Comparison of ENCODE assay signal across 7 mouse cellular contexts in genomic region chr14:34823136-34823535, GRCm38 (mm10). TPM values are rescaled to one million over a fixed set of nuclear protein-coding genes. Genes with fewer than 3 reads are reported as not detected.
A peak's percentile ranks its signal among the peaks of the same experiment; 100 is the strongest.
DNase-seq lines count a peak whose midpoint lies in the region; ATAC-seq and TF ChIP-seq lines count a peak whose summit lies in the region.

No protein-coding gene starts in this region.

- no peak for TF ChIP-seq CTCF in Patski (IDR thresholded peaks at IDR 0.05)

- CTCF ChIA-PET in Patski (lab: Charles Lee): interaction anchor here (1.3 to 1.6 kb wide), 2 partner anchors 49 to 287 kb away, joined by 4 to 6 read pairs; no protein-coding TSS in a partner anchor

- H3K9ac ChIP-seq in forebrain, embryonic 15.5 days (replicated peaks): peak overlapping the region; percentile 52
- H3K9ac ChIP-seq in neural tube, embryonic 15.5 days (replicated peaks): peak overlapping the region; percentile 51

- WGBS in forebrain, embryonic 15.5 days: 2% methylated on average over 17 of the region's 17 CpGs
- WGBS in neural tube, embryonic 15.5 days: 3% methylated on average over 17 of the region's 17 CpGs

- H3K4me3 ChIP-seq in forebrain, embryonic 15.5 days: peak overlapping the region; percentile 42
- peak overlapping the region; percentile 82 for H3K4me3 ChIP-seq in neural tube, embryonic 15.5 days (replicated peaks)

- H3K36me3 ChIP-seq in forebrain, embryonic 15.5 days: no peaks in the 10 kb centered on the region
- H3K36me3 ChIP-seq in neural tube, embryonic 15.5 days: no peaks in the 10 kb centered on the region

- no peak overlapping the region for H3K27ac ChIP-seq in forebrain, embryonic 15.5 days (replicated peaks)
- 0 out of 2 replicates have a peak overlapping the region, but pooled peaks have one; percentile 9 for H3K27ac ChIP-seq in neural tube, embryonic 15.5 days (replicated peaks)

- H3K27me3 ChIP-seq in Patski: peaks cover 53% of the 10 kb centered on the region
- H3K27me3 ChIP-seq in forebrain, embryonic 15.5 days: peaks cover 37% of the 10 kb centered on the region
- peaks cover 8% of the 10 kb centered on the region for H3K27me3 ChIP-seq in neural tube, embryonic 15.5 days (replicated peaks)

- in situ Hi-C loops in Patski (cut with MboI; ENCODE audit: low pct_unique_long_range_greater_than_20kb): loop anchor here (10.0 kb wide), 1 partner anchor 132 kb away; no protein-coding TSS in a partner anchor

- DNase-seq in Patski (ENCODE audit: low read depth, low spot score): no peak
- DNase-seq in brain, embryonic 18.5 days (ENCODE audit: low read depth, low spot score): peak; percentile 69
- DNase-seq in kidney, adult 8-10 months: peak; percentile 43 to 63
- DNase-seq in left cerebral cortex, postnatal 36 days (ENCODE audit: low spot score in 2 of 2): peak; percentile 70 to 78
- no peak for DNase-seq in T-cell, adult 2 months (ENCODE audit: low spot score)

- H3K4me1 ChIP-seq in forebrain, embryonic 15.5 days: peaks cover 39% of the 10 kb centered on the region
- H3K4me1 ChIP-seq in neural tube, embryonic 15.5 days: peaks cover 55% of the 10 kb centered on the region

- no peaks in the 10 kb centered on the region for H3K9me3 ChIP-seq in forebrain, embryonic 15.5 days
- no peaks in the 10 kb centered on the region for H3K9me3 ChIP-seq in neural tube, embryonic 15.5 days (replicated peaks)

- POLR2A ChIA-PET in Patski (lab: Charles Lee): no interaction called here

- H3K4me2 ChIP-seq in forebrain, embryonic 15.5 days (replicated peaks): peak overlapping the region; percentile 82
- peak overlapping the region; percentile 78 for H3K4me2 ChIP-seq in neural tube, embryonic 15.5 days

- peak; percentile 22 for ATAC-seq in Patski
- peak; percentile 43 for ATAC-seq in forebrain, embryonic 15.5 days (replicated peaks)
- ATAC-seq in neural tube, embryonic 15.5 days (ENCODE audit: low FRiP score): peak; percentile 45; the same call in 1 of the 2 replicates

- intact Hi-C loops in left cerebral cortex, postnatal 36 days (cut with DNase I): loop anchor here (5.0 to 10.0 kb wide), 4 partner anchors 289 to 512 kb away; no protein-coding TSS in a partner anchor

RNA-seq across cellular contexts. Expression of gene Grid1, which starts 3.2 kb away (rescaled TPM):
- not detected for polyA plus RNA-seq in Patski (2021)
- polyA plus RNA-seq in forebrain, embryonic 15.5 days (2015; fragmentation: Nextera tagmentation; extraction: Ambion mirVana): 3.1 and 4.1 TPM in 2 replicates
- 10 to 100 TPM; 52.0 to 52.3 TPM for total RNA-seq in left cerebral cortex, postnatal 36 days (2021)
- 7.2 and 8.3 TPM in 2 replicates for polyA plus RNA-seq in neural tube, embryonic 15.5 days (2015; fragmentation: Nextera tagmentation; extraction: Ambion mirVana)

Comparison
In these comparisons a context has a peak if more than half of its experiments do, and no peak if none do; other contexts are left out.
1. DNase-seq: peak in brain, embryonic 18.5 days (single experiment), kidney, adult 8-10 months (2 of 2) and left cerebral cortex, postnatal 36 days (2 of 2); none in Patski (single experiment) and T-cell, adult 2 months (single experiment).
2. Peak in every context shown above with its lines, with median percentiles within 50 percentile points of each other: ATAC-seq.